Comparison of ENCODE assay signal across 10 mouse cellular contexts in genomic region chr16:34302063-34302462, GRCm38 (mm10).
DNase-seq lines count a peak whose midpoint lies in the region; ATAC-seq and TF ChIP-seq lines count a peak whose summit lies in the region.
"Had no signal": no experiment of that assay in that cellular context is flagged by ENCODE, and none has a peak within 500 bp of the region (broad histone marks: within the 10 kb centered on the region; RNA-seq: fewer than 3 reads in every experiment).

No protein-coding gene starts in this region.

- H3K4me3 ChIP-seq in heart, postnatal 0 days (ENCODE audit: low read depth, low read length): no peak overlapping the region
- H3K4me3 ChIP-seq: limb, embryonic 12.5 days; myocyte had no signal

- H3K36me3 ChIP-seq in heart, postnatal 0 days (replicated peaks; ENCODE audit: control insufficient read depth, insufficient read depth, low read length): no peaks in the 10 kb centered on the region

- 76% methylated on average over 1 of the region's 1 CpGs for WGBS in heart, postnatal 0 days

- DNase-seq in heart, postnatal 0 days (ENCODE audit: low spot score): no peak
- DNase-seq in heart, adult 8-10 months (ENCODE audit: low spot score): no peak
- DNase-seq in thymus, postnatal 4 days: peak; percentile 43
- no peak for DNase-seq in thymus, adult 18-20 months
- peak; percentile 19 for DNase-seq in kidney, postnatal 10 days
- DNase-seq in spleen, postnatal 36 days (ENCODE audit: low spot score in 2 of 2): no peak
- no peak for DNase-seq in cerebellum, adult 18-20 months
- DNase-seq in urinary bladder, adult 2 months (ENCODE audit: low spot score): no peak

- no peaks in the 10 kb centered on the region for H3K9me3 ChIP-seq in heart, postnatal 0 days (replicated peaks; ENCODE audit: control insufficient read depth, low read length)
- H3K9me3 ChIP-seq: limb, embryonic 12.5 days had no signal

- no peak for TF ChIP-seq EP300 in heart, postnatal 0 days (IDR thresholded peaks at IDR 0.05; ENCODE audit: low read depth)

- H3K4me1 ChIP-seq in heart, postnatal 0 days (ENCODE audit: control insufficient read depth, insufficient read depth): no peaks in the 10 kb centered on the region
- H3K4me1 ChIP-seq: limb, embryonic 12.5 days had no signal

- no peak overlapping the region for H3K4me2 ChIP-seq in heart, postnatal 0 days (ENCODE audit: low read depth, low read length)
- H3K4me2 ChIP-seq: limb, embryonic 12.5 days had no signal

- ATAC-seq in heart, postnatal 0 days (ENCODE audit: insufficient read depth, low read depth): no peak

- no peaks in the 10 kb centered on the region for H3K27me3 ChIP-seq in heart, postnatal 0 days (ENCODE audit: control insufficient read depth, insufficient read depth, low read length)
- H3K27me3 ChIP-seq: limb, embryonic 12.5 days had no signal

- no peak overlapping the region for H3K27ac ChIP-seq in heart, postnatal 0 days (ENCODE audit: low read depth)
- H3K27ac ChIP-seq: limb, embryonic 12.5 days had no signal

- no peak overlapping the region for H3K9ac ChIP-seq in heart, postnatal 0 days (replicated peaks; ENCODE audit: low read depth, low read length)
- H3K9ac ChIP-seq: limb, embryonic 12.5 days had no signal

- peak; percentile 26 for TF ChIP-seq CTCF in heart, postnatal 0 days (IDR thresholded peaks at IDR 0.05; ENCODE audit: low read depth)

Comparison
In these comparisons a context has a peak if more than half of its experiments do, and no peak if none do; other contexts are left out.
1. DNase-seq: peak in thymus, postnatal 4 days (single experiment) and kidney, postnatal 10 days (single experiment); none in heart, postnatal 0 days (single experiment), heart, adult 8-10 months (single experiment), thymus, adult 18-20 months (0 of 2), spleen, postnatal 36 days (0 of 2), cerebellum, adult 18-20 months (0 of 2) and urinary bladder, adult 2 months (single experiment).